Mouse (Mus musculus) midbrain, postnatal 0 days (tissue): ENCODE data around the gene Qk. TPM values are rescaled to one million over a fixed set of nuclear protein-coding genes. Genes with fewer than 3 reads are reported as not detected.

Experiments used
- ATAC-seq: fragments of 200-750 bp; cut with Nextera tagmentation; 2 replicates; pipeline ENCODE4 v1.8.0; 2017; ENCODE audit warnings: moderate number of reproducible peaks, mild to moderate bottlenecking, moderate TSS enrichment, moderate library complexity; ENCODE audit not compliant: low FRiP score
- DNase-seq: peaks from one replicate; pipeline ENCODE4 v3.0.0-alpha.2; 2015; ENCODE audit warnings: low spot score
- H3K27ac ChIP-seq: fragments of 300-500 bp; sonication (generic); 2 replicates; pipeline ENCODE4 v1.5.1; 2014; ENCODE audit warnings: low read depth, mild to moderate bottlenecking, low read length, mixed read lengths
- H3K27me3 ChIP-seq: fragments of 300-500 bp; sonication (generic); 2 replicates; pipeline ENCODE4 v1.6.1; 2014; ENCODE audit warnings: low read length, control low read depth, mixed read lengths; ENCODE audit not compliant: insufficient read depth
- H3K36me3 ChIP-seq: fragments of 300-500 bp; sonication (generic); 2 replicates; pipeline ENCODE4 v1.6.1; 2014; ENCODE audit warnings: low read length, control low read depth, mixed read lengths; ENCODE audit not compliant: insufficient read depth
- H3K4me1 ChIP-seq: fragments of 300-500 bp; sonication (generic); 2 replicates; pipeline ENCODE4 v1.6.1; 2014; ENCODE audit warnings: mild to moderate bottlenecking, control low read depth, antibody characterized with exemption, low read length, mixed read lengths; ENCODE audit not compliant: insufficient read depth
- H3K4me2 ChIP-seq: fragments of 300-500 bp; sonication (generic); 2 replicates; pipeline ENCODE4 v1.6.1; 2014; ENCODE audit warnings: low read depth, mild to moderate bottlenecking, low read length, mixed read lengths; ENCODE audit not compliant: poor library complexity, severe bottlenecking
- H3K4me3 ChIP-seq: fragments of 300-500 bp; sonication (generic); 2 replicates; pipeline ENCODE4 v1.5.1; 2014; ENCODE audit warnings: low read depth, mild to moderate bottlenecking, low read length, moderate library complexity
- H3K9ac ChIP-seq: fragments of 300-500 bp; sonication (generic); replicated peaks from 2 replicates; pipeline ENCODE4 v1.6.1; 2014; ENCODE audit warnings: mild to moderate bottlenecking, low read length, moderate library complexity, mixed read lengths; ENCODE audit not compliant: poor library complexity, severe bottlenecking
- H3K9me3 ChIP-seq: fragments of 300-500 bp; sonication (generic); 2 replicates; pipeline ENCODE4 v1.6.1; 2016; ENCODE audit warnings: low read length, control low read depth
- CTCF ChIP-seq: IDR thresholded peaks from 2 replicates; pipeline ENCODE4 v1.5.1; 2016; ENCODE audit warnings: antibody characterized with exemption, mild to moderate bottlenecking
- WGBS: fragments of 180-500 bp; shearing (Covaris S2); extraction: QIAGEN DNeasy Blood & Tissue Kit; methylation state at CpG from one replicate; pipeline ENCODE4 v1.1.7; 2014; 5-methylcytosine and 5-hydroxymethylcytosine counted together
- polyA plus RNA-seq: library from polyadenylated mRNA; unstranded; fragments of >200 nt; fragmentation: Nextera tagmentation; extraction: Ambion mirVana; gene quantifications from 2 replicates; pipeline ENCODE4 v1.2.1, GENCODE M21; 2015
- total RNA-seq: library from RNA; depleted of rRNA; stranded (reverse); fragments of >200 nt; gene quantifications from 2 replicates; pipeline ENCODE4 v1.2.3, GENCODE M21; 2014

The Qk gene
- total and polyA plus RNA-seq, 2 experiments from 2014 or later = 47.4 to 297 TPM

DNA sequence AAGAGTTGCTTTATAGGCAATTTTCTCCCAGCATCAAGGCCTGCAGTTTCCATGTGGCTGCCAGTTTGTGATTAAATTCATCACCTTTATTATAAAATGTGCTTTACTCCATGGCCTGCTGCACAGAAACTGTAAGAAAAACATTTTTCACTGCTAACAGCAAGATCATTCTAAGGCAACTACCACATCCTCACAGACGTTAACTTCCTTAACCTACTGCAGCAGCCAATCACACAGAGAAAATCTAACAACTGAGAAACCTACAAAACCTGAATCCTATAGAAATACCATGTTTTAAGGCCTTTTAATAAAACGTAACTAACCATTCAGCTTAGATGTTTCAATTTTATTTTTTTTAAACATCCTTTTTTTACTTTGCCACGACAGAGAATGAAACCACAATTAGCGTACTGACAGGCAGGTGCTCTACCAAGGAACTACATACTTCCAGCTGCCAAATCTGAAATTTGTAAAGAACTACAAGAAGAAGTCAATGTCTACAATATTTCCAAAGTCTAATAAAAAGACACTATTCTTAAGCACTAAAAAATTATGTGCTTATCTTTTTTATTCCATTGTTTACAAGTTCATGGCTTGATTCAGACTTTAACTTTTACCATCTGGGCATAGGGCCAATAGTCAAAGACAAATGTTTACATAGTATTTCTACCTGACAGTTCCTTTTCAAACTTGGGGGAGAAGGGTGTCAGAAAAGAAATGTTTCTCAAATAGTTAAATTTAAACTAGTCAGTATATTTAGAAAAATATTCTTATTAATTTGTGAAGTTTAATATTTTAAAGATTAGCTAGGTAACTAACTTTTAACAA, 18.5 kb downstream of the Qk start:
- no peaks in the 10 kb centered on the region for H3K27me3 ChIP-seq
- ATAC-seq (no peak), DNase-seq (no peak)
- H3K27ac ChIP-seq = no peak overlapping the region
- peak overlapping the region; percentile 15; the same call in 1 of the 2 replicates for H3K4me2 ChIP-seq
- TF ChIP-seq CTCF = no peak
- no peak overlapping the region for H3K4me3 ChIP-seq
- H3K9me3 ChIP-seq = no peaks in the 10 kb centered on the region
- no peaks in the 10 kb centered on the region for H3K36me3 ChIP-seq
- H3K4me1 ChIP-seq = no peaks in the 10 kb centered on the region
- H3K9ac ChIP-seq = no peak overlapping the region
- 52% methylated on average over 4 of the region's 4 CpGs for WGBS

DNA sequence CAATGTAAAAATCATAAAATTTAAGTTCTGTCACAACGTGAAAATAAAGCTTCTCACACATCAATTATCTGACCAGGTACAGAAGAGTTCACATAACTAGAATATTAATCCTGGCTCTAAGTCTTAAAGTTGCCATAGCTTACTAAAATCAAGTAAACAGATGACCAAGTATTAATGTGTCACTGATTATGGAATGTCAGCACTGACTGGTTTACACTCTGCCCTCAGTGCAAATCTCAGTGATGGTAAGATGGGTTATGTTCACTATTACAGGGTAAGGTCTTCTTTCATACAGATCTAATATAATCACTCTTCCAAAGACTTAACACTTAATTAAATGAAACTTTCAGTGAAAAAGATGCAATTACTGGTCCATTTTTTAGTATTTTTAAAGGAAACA, 20.3 kb downstream of the Qk start:
- 81% methylated on average over 1 of the region's 1 CpGs for WGBS
- no peaks in the 10 kb centered on the region for H3K36me3 ChIP-seq
- 0 out of 2 replicates have a peak overlapping the region, but pooled peaks have one; percentile 6 for H3K4me2 ChIP-seq
- H3K27me3 ChIP-seq = no peaks in the 10 kb centered on the region
- no peaks in the 10 kb centered on the region for H3K9me3 ChIP-seq
- no peak for TF ChIP-seq CTCF
- no peak for ATAC-seq
- no peak overlapping the region for H3K9ac ChIP-seq
- no peak overlapping the region for H3K27ac ChIP-seq
- H3K4me3 ChIP-seq = no peak overlapping the region
- no peak for DNase-seq
- no peaks in the 10 kb centered on the region for H3K4me1 ChIP-seq

DNA sequence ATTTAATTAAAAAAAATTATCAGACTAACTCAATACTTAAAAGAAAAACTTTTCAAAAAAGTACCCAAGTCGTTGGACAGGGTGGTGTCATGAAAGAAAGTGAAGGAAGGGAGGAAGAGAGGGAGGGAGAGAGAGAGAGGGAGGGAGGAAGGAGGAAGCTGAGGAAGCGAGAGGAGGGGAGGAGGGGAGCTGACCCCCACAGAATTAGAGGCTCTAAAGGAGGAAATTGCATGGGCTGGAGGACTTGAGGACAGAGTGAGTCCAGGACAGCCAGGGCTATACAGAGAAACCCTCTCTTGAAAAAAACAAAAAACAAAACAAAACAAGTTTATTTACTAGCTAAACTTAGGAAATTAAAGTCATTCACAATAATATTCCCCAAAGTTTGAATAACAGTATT, 27.1 kb downstream of the Qk start:
- TF ChIP-seq CTCF = no peak
- Histone ChIP-seq H3K4me1 (no peaks in the 10 kb centered on the region), H3K36me3 (no peaks in the 10 kb centered on the region), H3K4me3 (no peak overlapping the region), H3K9ac (no peak overlapping the region), H3K27me3 (no peaks in the 10 kb centered on the region), H3K9me3 (no peaks in the 10 kb centered on the region), H3K4me2 (no peak overlapping the region), H3K27ac (no peak overlapping the region)
- 58% methylated on average over 2 of the region's 2 CpGs for WGBS
- DNase-seq (no peak), ATAC-seq (no peak)

DNA sequence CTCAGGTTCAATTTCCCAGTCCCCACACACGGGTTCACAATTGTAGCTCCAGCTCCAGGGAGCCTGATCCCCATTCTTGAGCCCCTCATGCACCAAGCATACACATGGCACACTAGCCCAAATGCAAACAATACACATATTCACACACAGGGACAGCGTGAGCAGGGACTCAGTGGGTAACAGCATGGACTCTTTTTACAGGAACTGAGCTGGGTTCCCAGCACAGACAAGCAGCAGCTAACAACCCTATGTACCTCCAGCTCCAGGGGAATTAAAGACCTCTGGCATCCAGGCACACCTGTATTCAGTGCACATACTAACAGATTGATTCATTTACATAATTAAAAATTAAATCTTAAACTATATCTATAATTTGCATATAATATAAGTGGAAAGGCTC, 34.9 kb downstream of the Qk start:
- ATAC-seq (no peak), DNase-seq (no peak)
- 42% methylated on average over 2 of the region's 2 CpGs for WGBS
- Histone ChIP-seq H3K4me3 (no peak overlapping the region), H3K27me3 (no peaks in the 10 kb centered on the region), H3K4me2 (peak overlapping the region; percentile 12; the same call in 1 of the 2 replicates), H3K9me3 (no peaks in the 10 kb centered on the region), H3K27ac (no peak overlapping the region), H3K9ac (no peak overlapping the region), H3K4me1 (peaks cover 3% of the 10 kb centered on the region; the same call in 1 of the 2 replicates), H3K36me3 (no peaks in the 10 kb centered on the region)
- no peak for TF ChIP-seq CTCF

DNA sequence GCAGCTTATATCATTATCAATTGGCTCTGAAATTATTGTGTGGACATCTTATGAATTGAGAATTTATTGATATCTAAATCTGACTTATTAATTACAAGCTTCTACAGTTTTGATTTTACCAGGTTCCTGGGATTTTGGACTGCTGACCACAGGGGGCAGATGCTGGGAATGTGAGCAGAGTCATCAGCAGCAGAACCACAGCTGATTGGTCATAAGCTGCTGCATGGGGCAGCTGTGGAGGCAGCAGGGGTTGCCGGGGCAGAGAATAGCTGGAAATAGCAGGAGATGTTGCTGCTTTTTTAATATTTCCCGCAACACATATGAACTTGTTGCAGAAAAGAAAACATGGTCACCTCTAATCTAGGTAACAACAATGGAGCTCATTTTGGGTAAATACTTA, 40.1 kb downstream of the Qk start:
- Histone ChIP-seq H3K27ac (no peak overlapping the region), H3K27me3 (no peaks in the 10 kb centered on the region), H3K4me1 (no peaks in the 10 kb centered on the region), H3K4me3 (no peak overlapping the region), H3K4me2 (no peak overlapping the region), H3K36me3 (no peaks in the 10 kb centered on the region), H3K9ac (no peak overlapping the region), H3K9me3 (no peaks in the 10 kb centered on the region)
- TF ChIP-seq CTCF = peak; percentile 23
- WGBS = 73% methylated on average over 2 of the region's 2 CpGs
- ATAC-seq (no peak), DNase-seq (no peak)

DNA sequence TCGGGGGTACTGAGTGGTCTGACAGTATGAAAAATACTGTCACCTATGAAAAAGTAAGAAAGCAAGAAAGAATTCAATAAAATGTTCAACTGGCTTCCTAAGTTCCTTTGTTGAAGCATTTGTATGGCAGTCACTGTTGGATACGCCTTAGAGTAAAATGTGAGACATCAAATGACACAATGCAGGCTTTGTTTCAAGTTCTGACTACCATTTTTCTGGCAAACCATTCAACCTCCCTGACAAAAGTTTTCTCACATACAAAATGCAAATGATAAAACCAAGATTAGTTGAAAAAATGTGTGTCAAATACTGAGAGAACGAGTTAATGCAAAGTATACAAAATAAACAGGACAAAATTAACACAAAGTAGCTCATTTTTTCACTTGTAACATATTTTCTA, 50.1 kb downstream of the Qk start:
- 40% methylated on average over 3 of the region's 3 CpGs for WGBS
- ATAC-seq = no peak
- Histone ChIP-seq H3K4me1 (no peaks in the 10 kb centered on the region), H3K4me3 (no peak overlapping the region), H3K36me3 (no peaks in the 10 kb centered on the region), H3K9me3 (no peaks in the 10 kb centered on the region), H3K27me3 (no peaks in the 10 kb centered on the region), H3K4me2 (no peak overlapping the region), H3K9ac (no peak overlapping the region), H3K27ac (no peak overlapping the region; the same call in 1 of the 2 replicates)
- no peak for DNase-seq
- TF ChIP-seq CTCF = no peak
